Mouse (Mus musculus): ENCODE data around the gene Ptn. TPM values are rescaled to one million over a fixed set of nuclear protein-coding genes. Genes with fewer than 3 reads are reported as not detected.

Gene Ptn
- polyA plus RNA-seq, 1 experiment = not detected

- no peak overlapping the region for H3K4me3 ChIP-seq (ENCODE audit: insufficient read depth, low read length)
- TF ChIP-seq POLR2A (IDR thresholded peaks at IDR 0.05; ENCODE audit: borderline replicate concordance, low read depth, low read length) (no peak), CTCF (IDR thresholded peaks at IDR 0.05; ENCODE audit: low read depth, low read length) (no peak)
- H3K27ac ChIP-seq (ENCODE audit: insufficient read depth, low read depth, low read length) = no peak overlapping the region
- H3K4me1 ChIP-seq (ENCODE audit: control insufficient read depth, insufficient read depth, low read length) = no peaks in the 10 kb centered on the region
Observed at GRCm38 (mm10) chr6:36841174-36841573, 31.2 kb upstream of the Ptn start.

- Histone ChIP-seq H3K4me3 (ENCODE audit: insufficient read depth, low read length) (no peak overlapping the region), H3K27ac (ENCODE audit: insufficient read depth, low read depth, low read length) (no peak overlapping the region), H3K4me1 (ENCODE audit: control insufficient read depth, insufficient read depth, low read length) (no peaks in the 10 kb centered on the region)
- TF ChIP-seq CTCF (IDR thresholded peaks at IDR 0.05; ENCODE audit: low read depth, low read length) (no peak), POLR2A (IDR thresholded peaks at IDR 0.05; ENCODE audit: borderline replicate concordance, low read depth, low read length) (no peak)
Observed at GRCm38 (mm10) chr6:36838747-36839146, 28.7 kb upstream of the Ptn start.

- H3K4me3 ChIP-seq (ENCODE audit: insufficient read depth, low read length) = no peak overlapping the region
- no peak overlapping the region for H3K27ac ChIP-seq (ENCODE audit: insufficient read depth, low read depth, low read length)
- TF ChIP-seq POLR2A (IDR thresholded peaks at IDR 0.05; ENCODE audit: borderline replicate concordance, low read depth, low read length) = no peak
- no peaks in the 10 kb centered on the region for H3K4me1 ChIP-seq (ENCODE audit: control insufficient read depth, insufficient read depth, low read length)
Observed at GRCm38 (mm10) chr6:36835351-36835750, 25.3 kb upstream of the Ptn start.

GRCm38 (mm10) chr6:36834695-36835265 lies 24.8 kb upstream of the Ptn start:
- TF ChIP-seq CTCF (IDR thresholded peaks at IDR 0.05; ENCODE audit: low read depth, low read length) = no peak
- no peak for TF ChIP-seq POLR2A (IDR thresholded peaks at IDR 0.05; ENCODE audit: borderline replicate concordance, low read depth, low read length)

GRCm38 (mm10) chr6:36832681-36833080 lies 22.7 kb upstream of the Ptn start:
- Histone ChIP-seq H3K4me3 (ENCODE audit: insufficient read depth, low read length) (no peak overlapping the region), H3K4me1 (ENCODE audit: control insufficient read depth, insufficient read depth, low read length) (no peaks in the 10 kb centered on the region), H3K27ac (ENCODE audit: insufficient read depth, low read depth, low read length) (no peak overlapping the region)
- no peak for TF ChIP-seq POLR2A (IDR thresholded peaks at IDR 0.05; ENCODE audit: borderline replicate concordance, low read depth, low read length)
- no peak for TF ChIP-seq CTCF (IDR thresholded peaks at IDR 0.05; ENCODE audit: low read depth, low read length)

More at GRCm38 (mm10) chr6:36834695-36835265, 24.8 kb upstream of the Ptn start:
- Histone ChIP-seq H3K27ac (ENCODE audit: insufficient read depth, low read depth, low read length) (no peak overlapping the region), H3K4me1 (ENCODE audit: control insufficient read depth, insufficient read depth, low read length) (no peaks in the 10 kb centered on the region), H3K4me3 (ENCODE audit: insufficient read depth, low read length) (no peak overlapping the region)

GRCm38 (mm10) chr6:36832207-36832606 lies 22.2 kb upstream of the Ptn start:
- no peak overlapping the region for H3K4me3 ChIP-seq (ENCODE audit: insufficient read depth, low read length)
- no peaks in the 10 kb centered on the region for H3K4me1 ChIP-seq (ENCODE audit: control insufficient read depth, insufficient read depth, low read length)
- no peak overlapping the region for H3K27ac ChIP-seq (ENCODE audit: insufficient read depth, low read depth, low read length)
- TF ChIP-seq CTCF (IDR thresholded peaks at IDR 0.05; ENCODE audit: low read depth, low read length) (no peak), POLR2A (IDR thresholded peaks at IDR 0.05; ENCODE audit: borderline replicate concordance, low read depth, low read length) (no peak)

- no peak for TF ChIP-seq POLR2A (IDR thresholded peaks at IDR 0.05; ENCODE audit: borderline replicate concordance, low read depth, low read length)
- no peak overlapping the region for H3K27ac ChIP-seq (ENCODE audit: insufficient read depth, low read depth, low read length)
- H3K4me3 ChIP-seq (ENCODE audit: insufficient read depth, low read length) = no peak overlapping the region
- no peaks in the 10 kb centered on the region for H3K4me1 ChIP-seq (ENCODE audit: control insufficient read depth, insufficient read depth, low read length)
Observed at GRCm38 (mm10) chr6:36830371-36830925, 20.4 kb upstream of the Ptn start.

GRCm38 (mm10) chr6:36819784-36820050 lies 9.7 kb upstream of the Ptn start:
- Histone ChIP-seq H3K4me1 (ENCODE audit: control insufficient read depth, insufficient read depth, low read length) (no peaks in the 10 kb centered on the region), H3K4me3 (ENCODE audit: insufficient read depth, low read length) (no peak overlapping the region), H3K27ac (ENCODE audit: insufficient read depth, low read depth, low read length) (no peak overlapping the region)
- TF ChIP-seq CTCF (IDR thresholded peaks at IDR 0.05; ENCODE audit: low read depth, low read length) = no peak
- no peak for TF ChIP-seq POLR2A (IDR thresholded peaks at IDR 0.05; ENCODE audit: borderline replicate concordance, low read depth, low read length)

GRCm38 (mm10) chr6:36819019-36819783 lies 9.2 kb upstream of the Ptn start:
- TF ChIP-seq CTCF (IDR thresholded peaks at IDR 0.05; ENCODE audit: low read depth, low read length) (no peak), POLR2A (IDR thresholded peaks at IDR 0.05; ENCODE audit: borderline replicate concordance, low read depth, low read length) (no peak)
- Histone ChIP-seq H3K4me1 (ENCODE audit: control insufficient read depth, insufficient read depth, low read length) (no peaks in the 10 kb centered on the region), H3K4me3 (ENCODE audit: insufficient read depth, low read length) (no peak overlapping the region)

GRCm38 (mm10) chr6:36818281-36819018 lies 8.4 kb upstream of the Ptn start:
- Histone ChIP-seq H3K4me1 (ENCODE audit: control insufficient read depth, insufficient read depth, low read length) (no peaks in the 10 kb centered on the region), H3K4me3 (ENCODE audit: insufficient read depth, low read length) (no peak overlapping the region), H3K27ac (ENCODE audit: insufficient read depth, low read depth, low read length) (no peak overlapping the region)
- no peak for TF ChIP-seq POLR2A (IDR thresholded peaks at IDR 0.05; ENCODE audit: borderline replicate concordance, low read depth, low read length)

More at GRCm38 (mm10) chr6:36819019-36819783, 9.2 kb upstream of the Ptn start:
- H3K27ac ChIP-seq (ENCODE audit: insufficient read depth, low read depth, low read length) = no peak overlapping the region

All from bone marrow macrophage, adult 2 months (primary cell).